Mouse (Mus musculus) embryonic facial prominence, embryonic 12.5 days (tissue): ENCODE measurements around the gene Gm3696. TPM values are rescaled to one million over a fixed set of nuclear protein-coding genes. Genes with fewer than 3 reads are reported as not detected.
"Not testable (repeated sequence)": the region's sequence is repeated elsewhere in the genome, so short reads cannot be mapped to it uniquely, and the experiment has no call there.

Experiments used
- ATAC-seq: fragments of 200-750 bp; cut with Nextera tagmentation; 2 replicates; pipeline ENCODE4 v1.8.0; 2017; ENCODE audit not compliant: insufficient number of reproducible peaks, insufficient read depth, low FRiP score, low TSS enrichment
- H3K27ac ChIP-seq: fragments of 300-500 bp; sonication (generic); 2 replicates; pipeline ENCODE4 v1.5.1; 2016; ENCODE audit warnings: mild to moderate bottlenecking
- H3K27me3 ChIP-seq: fragments of 300-500 bp; sonication (generic); 2 replicates; pipeline ENCODE4 v1.6.1; 2016; ENCODE audit warnings: mild to moderate bottlenecking, moderate library complexity
- H3K36me3 ChIP-seq: fragments of 300-500 bp; sonication (generic); 2 replicates; pipeline ENCODE4 v1.6.1; 2016; ENCODE audit warnings: mild to moderate bottlenecking
- H3K4me1 ChIP-seq: fragments of 300-500 bp; sonication (generic); 2 replicates; pipeline ENCODE4 v1.6.1; 2016
- H3K4me2 ChIP-seq: fragments of 300-500 bp; sonication (generic); replicated peaks from 2 replicates; pipeline ENCODE4 v1.6.1; 2016; ENCODE audit warnings: mild to moderate bottlenecking, moderate library complexity
- H3K4me3 ChIP-seq: fragments of 300-500 bp; sonication (generic); 2 replicates; pipeline ENCODE4 v1.5.1; 2016; ENCODE audit warnings: mild to moderate bottlenecking
- H3K9ac ChIP-seq: fragments of 300-500 bp; sonication (generic); 2 replicates; pipeline ENCODE4 v1.6.1; 2016; ENCODE audit warnings: mild to moderate bottlenecking, moderate library complexity
- H3K9me3 ChIP-seq: fragments of 300-500 bp; sonication (generic); 2 replicates; pipeline ENCODE4 v1.6.1; 2016; ENCODE audit warnings: mild to moderate bottlenecking, moderate library complexity
- WGBS: fragments of 180-500 bp; shearing (Covaris S2); methylation state at CpG from one replicate; pipeline ENCODE4 v1.1.7; 2016; 5-methylcytosine and 5-hydroxymethylcytosine counted together
- polyA plus RNA-seq: library from polyadenylated mRNA; unstranded; fragments of >200 nt; fragmentation: Nextera tagmentation; extraction: Ambion mirVana; gene quantifications from 2 replicates; pipeline ENCODE4 v1.2.1, GENCODE M21; 2016

Gene Gm3696
- polyA plus RNA-seq: 1.4 and 1.7 TPM in 2 replicates

DNA sequence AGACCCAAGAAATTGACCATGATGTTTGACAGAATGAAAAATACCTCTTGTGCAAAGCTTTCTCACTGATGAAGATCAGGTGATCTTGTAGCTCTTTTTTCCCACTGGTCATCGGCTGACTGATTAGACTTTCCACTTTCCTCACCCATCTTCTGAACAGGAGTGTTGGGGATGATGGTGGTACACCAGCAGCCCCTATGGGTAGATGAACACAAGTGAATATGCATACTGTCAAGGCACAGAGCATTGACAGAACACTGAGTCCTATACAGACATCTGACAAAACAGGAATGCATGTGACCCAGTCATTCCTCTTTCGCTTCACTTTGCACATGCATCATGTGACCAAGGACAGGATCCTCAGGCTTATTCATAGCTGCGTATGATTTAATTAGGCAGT, at the start of gene Gm3696:
Gene Gm3696, minus strand, starts transcription at position 101 of the 400 bp plus-strand sequence.
- H3K36me3 ChIP-seq, H3K4me3 ChIP-seq, H3K9ac ChIP-seq, H3K4me2 ChIP-seq, H3K4me1 ChIP-seq, ATAC-seq, H3K9me3 ChIP-seq, H3K27me3 ChIP-seq, H3K27ac ChIP-seq: not testable (repeated sequence)
- 93% methylated on average over 1 of the region's 3 CpGs for WGBS

DNA sequence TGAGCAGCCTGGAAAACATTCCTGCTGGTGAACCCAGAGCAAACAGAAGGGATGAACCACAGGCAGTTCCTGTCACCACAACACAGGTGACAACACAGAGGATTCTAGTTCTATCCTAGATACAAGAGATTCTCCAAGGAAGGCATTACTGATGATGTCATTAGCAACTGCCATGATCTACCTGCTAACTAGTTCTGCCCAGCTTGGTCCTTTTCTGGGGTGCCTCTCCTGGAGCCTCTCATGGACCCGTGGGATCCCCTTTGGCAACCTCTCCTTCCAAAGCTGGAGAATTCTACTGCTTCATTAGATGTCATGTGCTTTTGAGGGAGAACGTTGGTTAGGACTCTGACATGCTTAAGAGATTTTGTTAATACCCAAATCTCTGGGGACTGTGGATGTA, 24.9 kb upstream of the Gm3696 start, which contains the start of gene Gm6676:
Gene Gm6676, minus strand, starts transcription at position 101 of the 400 bp plus-strand sequence.
- H3K4me2 ChIP-seq, H3K9ac ChIP-seq, H3K36me3 ChIP-seq, H3K27ac ChIP-seq, H3K27me3 ChIP-seq, ATAC-seq, H3K9me3 ChIP-seq, H3K4me1 ChIP-seq, H3K4me3 ChIP-seq: not testable (repeated sequence)
- WGBS: no CpG with 5 or more reads among the region's 2 CpGs

DNA sequence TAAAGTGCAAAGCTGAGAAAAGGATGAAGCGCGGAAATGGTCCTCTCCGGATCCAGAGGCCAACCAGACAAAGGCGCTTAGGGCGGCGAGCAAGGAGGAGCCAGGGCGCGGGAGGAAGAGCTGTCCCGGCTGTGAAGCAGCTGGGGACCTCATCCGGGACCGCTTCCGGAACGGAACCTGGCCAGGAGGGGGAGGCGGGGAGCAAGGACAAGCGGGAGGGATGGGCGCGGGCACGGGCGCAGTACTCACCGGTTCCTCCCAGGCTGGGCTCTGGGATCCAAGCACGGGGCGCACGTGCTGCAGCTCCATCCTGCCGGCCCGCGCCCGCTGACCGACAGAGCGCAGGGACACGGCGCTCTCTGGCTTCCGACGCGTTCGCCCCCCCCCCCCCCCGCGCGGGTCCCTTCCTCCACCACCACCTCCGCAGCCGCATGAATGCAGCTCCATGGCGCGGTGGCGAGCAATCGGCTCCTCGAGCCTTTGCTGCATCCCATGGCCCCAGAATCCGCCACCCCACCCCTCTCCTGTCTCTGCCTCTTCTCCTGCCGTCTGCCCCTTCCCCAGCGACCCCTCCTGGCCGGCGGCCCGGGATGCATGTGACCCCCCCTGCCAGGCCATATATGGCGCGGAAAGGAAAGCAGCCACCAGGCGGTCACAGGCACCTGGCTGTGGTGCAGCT, 4.8 kb upstream of the Gm3696 start:
- not testable (repeated sequence) for ATAC-seq, H3K36me3 ChIP-seq, H3K4me1 ChIP-seq, H3K9me3 ChIP-seq, H3K27me3 ChIP-seq
- Histone ChIP-seq H3K4me3 (peak overlapping the region; percentile 48), H3K27ac (peak overlapping the region; percentile 73; the same call in 1 of the 2 replicates), H3K9ac (peak overlapping the region; percentile 64), H3K4me2 (peak overlapping the region; percentile 48)
- 0% methylated on average over 13 of the region's 54 CpGs for WGBS

DNA sequence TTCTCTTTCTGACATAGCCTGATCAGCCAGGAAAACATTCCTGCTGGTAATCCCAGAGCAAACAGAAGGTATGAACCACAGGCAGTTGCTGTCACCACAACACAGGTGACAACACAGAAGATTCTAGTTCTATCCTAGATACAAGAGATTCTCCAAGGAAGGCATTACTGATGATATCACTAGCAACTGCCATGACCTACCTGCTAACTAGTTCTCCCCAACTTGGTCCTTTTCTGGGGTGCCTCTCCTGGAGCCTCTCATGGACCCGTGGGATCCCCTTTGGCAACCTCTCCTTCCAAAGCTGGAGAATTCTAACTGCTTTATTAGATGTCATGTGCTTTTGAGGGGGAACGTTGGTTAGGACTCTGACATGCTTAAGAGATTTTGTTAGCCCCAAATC, 55.6 kb downstream of the Gm3696 start, which contains the start of gene Gm3685:
Gene Gm3685, minus strand, starts transcription at position 101 of the 400 bp plus-strand sequence.
- no CpG with 5 or more reads among the region's 2 CpGs for WGBS
- H3K9me3 ChIP-seq, H3K4me1 ChIP-seq, H3K27me3 ChIP-seq, H3K9ac ChIP-seq, H3K36me3 ChIP-seq, H3K4me2 ChIP-seq, ATAC-seq, H3K4me3 ChIP-seq, H3K27ac ChIP-seq: not testable (repeated sequence)

Other genes starting within 250 kb of the Gm3696 start
- gene Gm3667, start 210.7 kb downstream of the Gm3696 start, polyA plus RNA-seq: 1.5 and 1.6 TPM in 2 replicates
- not detected in 2 replicates for gene Gm6356, start 126.8 kb downstream of the Gm3696 start, polyA plus RNA-seq
- gene Gm10406, start 73.2 kb downstream of the Gm3696 start, polyA plus RNA-seq: 1.1 and 1.6 TPM in 2 replicates
- not detected in 2 replicates for gene Gm3685, start 55.7 kb downstream of the Gm3696 start, polyA plus RNA-seq
- gene Gm6676, start 24.8 kb upstream of the Gm3696 start, polyA plus RNA-seq: not detected in 2 replicates
- gene Gm3512, start 73.9 kb upstream of the Gm3696 start, polyA plus RNA-seq: 5.2 and 6.2 TPM in 2 replicates
- gene Gm16434, start 93.9 kb upstream of the Gm3696 start, polyA plus RNA-seq: not detected in 2 replicates
- not detected in 2 replicates for gene Gm3727, start 164.1 kb upstream of the Gm3696 start, polyA plus RNA-seq
- gene Gm3739, start 214.4 kb upstream of the Gm3696 start, polyA plus RNA-seq: 0.94 and 1.7 TPM in 2 replicates
- not detected in 2 replicates for gene Gm5797, start 231.8 kb upstream of the Gm3696 start, polyA plus RNA-seq